Mouse (Mus musculus) adrenal gland, postnatal 14 days (tissue): Measurements from ENCODE around the gene Hivep3. TPM values are rescaled to one million over a fixed set of nuclear protein-coding genes. Genes with fewer than 3 reads are reported as not detected.

Experiments used
- DNase-seq: peaks from one replicate; pipeline ENCODE4 v3.0.0; 2021; ENCODE audit warnings: mixed read lengths
- total RNA-seq: library from RNA; stranded (reverse); gene quantifications from 2 replicates; pipeline ENCODE4 v1.2.3, GENCODE M21; 2021

The Hivep3 gene
- total RNA-seq, 1 experiment from 2014 or later: 9.4 TPM

DNA sequence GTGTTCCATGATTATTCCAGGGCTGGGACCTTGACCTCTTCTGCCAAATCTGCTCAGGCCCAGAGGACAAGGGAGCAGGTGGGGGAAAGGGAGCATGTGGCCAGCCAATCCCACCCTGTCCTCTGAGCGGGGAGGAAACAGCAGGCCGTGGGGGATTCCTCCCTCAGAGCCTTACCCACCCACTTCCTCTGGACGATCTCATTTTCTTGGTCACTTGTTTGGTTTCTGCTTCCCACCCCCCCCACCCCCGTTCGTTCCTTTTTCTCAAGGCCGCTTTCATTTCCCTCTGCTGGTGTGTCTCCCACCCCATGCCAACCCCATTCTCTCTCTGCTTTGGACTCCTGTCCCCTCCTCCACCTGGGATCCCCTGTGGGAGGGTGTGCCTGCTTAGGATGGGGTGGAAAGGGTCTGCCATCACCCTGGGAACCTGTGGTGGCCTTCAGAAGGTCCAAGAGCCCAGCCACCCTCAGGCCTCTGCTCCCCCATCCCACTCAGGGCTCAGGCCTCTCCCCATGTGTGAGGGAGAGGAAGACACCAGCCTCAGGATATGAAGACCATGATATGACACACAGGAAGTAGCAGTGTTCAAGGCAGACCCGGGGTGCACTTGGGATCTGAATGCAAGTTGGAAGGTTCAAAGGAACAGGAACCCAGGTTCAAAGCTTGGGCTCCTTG lies 244.4 kb downstream of the Hivep3 start:
- no peak for DNase-seq

DNA sequence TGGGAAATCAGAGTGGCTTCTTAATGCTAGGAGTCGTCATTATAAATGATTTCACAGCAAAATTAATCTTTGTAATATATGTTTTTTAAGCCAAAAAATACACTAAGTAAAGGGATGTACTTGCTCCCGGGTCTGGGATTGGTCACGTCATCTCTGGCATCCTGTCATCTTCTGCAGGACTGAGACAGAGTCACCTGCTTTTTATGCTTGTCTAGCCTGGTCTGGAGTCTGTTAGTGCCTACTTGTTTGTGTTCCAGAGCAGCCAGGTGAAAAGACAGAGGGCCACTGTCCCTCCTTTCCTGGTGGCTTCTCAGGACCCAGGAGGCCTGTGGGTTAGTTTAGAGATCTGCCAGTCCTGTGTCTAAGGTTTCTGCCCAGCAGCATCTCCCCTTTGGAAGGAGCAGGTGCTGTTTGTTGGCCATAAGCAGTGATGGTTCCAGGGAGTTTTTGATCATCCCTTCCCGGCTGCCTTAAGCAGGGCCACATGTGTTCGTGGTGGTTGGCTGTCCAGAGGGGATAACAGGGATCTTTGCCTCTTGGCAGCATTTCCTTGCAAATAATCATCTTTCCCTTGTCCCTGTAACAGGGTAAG lies 245.8 kb downstream of the Hivep3 start:
- DNase-seq: no peak

DNA sequence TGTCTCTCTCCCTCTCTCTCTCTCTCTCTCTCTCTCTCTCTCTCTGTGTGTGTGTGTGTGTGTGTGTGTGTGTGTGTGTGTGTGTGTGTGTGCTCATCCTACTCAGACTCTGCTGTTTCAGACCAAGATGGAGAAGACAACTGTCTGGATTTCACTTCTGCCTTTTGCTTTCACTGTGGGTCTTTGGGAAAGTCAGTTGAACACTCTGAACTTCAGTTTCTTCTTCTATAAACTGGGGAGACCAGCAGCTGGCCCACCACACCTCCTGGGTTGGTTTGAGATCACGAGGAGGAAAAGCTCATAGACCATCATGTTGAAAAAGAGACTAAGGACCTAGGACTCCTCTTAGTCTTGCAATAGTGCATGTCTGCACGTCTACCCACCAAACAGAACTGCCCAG lies 246.3 kb downstream of the Hivep3 start:
- DNase-seq: no peak

DNA sequence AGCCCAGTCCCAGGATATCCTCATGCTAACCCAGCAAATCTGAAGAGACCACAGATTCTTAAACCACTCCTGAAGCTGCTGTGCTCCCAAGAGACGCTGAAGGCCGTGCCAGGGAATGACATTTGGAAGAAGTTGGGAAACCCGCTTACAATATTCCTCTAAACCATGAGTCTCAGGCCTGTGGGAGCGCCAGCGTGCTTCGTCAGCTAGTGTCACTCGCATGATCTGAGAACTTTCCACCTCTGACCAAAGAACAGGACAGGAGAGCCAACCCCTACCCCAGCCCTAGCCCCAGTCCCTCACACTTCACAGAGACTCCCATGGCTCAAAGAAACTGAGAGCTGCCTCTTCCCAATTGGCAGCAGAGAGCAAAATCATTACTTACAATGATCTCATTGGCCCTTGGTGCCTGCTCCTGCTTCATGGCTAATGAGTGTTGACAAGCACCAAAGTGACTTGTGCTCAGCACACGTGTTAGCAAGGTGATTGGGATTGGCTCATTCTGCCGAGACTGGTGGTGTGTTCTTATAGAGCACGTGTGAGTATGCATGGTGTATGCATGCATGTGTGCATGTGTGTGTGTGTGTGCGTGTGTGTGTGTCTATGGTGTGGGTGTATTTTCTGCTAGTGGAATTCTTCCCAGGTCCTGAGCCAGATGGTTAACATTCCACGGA lies 247.6 kb downstream of the Hivep3 start:
- no peak for DNase-seq

DNA sequence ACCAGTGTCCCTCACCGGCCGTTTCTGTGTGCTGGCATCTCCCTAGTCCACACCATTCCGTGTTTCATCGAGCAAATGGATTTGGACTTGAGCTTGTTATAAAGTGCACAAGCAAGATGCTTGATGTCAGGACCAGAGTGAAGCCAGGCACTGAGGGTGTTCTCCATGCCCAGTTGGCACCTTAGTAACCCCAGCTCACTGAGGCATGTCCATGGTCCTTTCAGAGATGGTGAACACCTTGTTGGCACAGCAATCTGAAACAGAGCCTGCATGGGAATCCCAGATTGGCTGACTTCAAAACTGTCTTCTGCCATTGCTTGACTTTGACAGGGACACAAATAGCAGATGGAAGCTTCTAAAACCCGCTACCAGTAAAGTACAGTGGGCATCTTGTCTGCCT lies 252.5 kb downstream of the Hivep3 start:
- DNase-seq: no peak

DNA sequence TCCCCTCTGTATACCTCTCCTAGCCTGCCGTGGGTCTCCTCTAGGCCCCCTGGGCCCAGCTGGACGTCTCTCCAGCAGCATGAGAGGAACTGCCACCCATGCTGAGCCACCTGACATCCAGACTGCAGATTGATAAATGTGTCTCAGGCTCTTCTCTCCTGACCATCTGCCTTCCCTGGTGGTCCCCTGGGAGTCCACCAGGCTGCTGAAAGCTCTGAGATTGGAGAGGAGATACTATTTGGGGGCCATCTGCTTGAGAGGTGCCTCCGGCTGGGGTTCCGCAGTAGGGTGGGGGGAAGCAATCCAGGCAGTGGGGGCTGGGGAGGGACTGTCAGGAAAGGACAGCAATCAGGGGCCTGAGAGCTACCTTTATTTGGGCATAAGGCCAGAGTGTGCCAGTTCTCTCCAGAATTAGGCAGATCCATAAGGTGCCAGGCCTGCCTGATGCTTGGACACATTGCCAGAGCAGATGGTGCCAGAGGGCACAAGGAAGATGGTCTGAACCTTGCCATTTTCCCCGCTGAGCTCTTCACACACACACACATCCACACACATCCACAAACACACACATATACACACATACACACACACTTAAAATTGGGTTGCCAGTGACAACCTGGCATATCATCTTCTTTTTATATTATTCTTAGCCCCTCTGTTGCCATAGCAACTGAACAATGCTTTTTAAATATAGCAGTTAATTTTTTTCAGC lies 253.2 kb downstream of the Hivep3 start:
- no peak for DNase-seq

DNA sequence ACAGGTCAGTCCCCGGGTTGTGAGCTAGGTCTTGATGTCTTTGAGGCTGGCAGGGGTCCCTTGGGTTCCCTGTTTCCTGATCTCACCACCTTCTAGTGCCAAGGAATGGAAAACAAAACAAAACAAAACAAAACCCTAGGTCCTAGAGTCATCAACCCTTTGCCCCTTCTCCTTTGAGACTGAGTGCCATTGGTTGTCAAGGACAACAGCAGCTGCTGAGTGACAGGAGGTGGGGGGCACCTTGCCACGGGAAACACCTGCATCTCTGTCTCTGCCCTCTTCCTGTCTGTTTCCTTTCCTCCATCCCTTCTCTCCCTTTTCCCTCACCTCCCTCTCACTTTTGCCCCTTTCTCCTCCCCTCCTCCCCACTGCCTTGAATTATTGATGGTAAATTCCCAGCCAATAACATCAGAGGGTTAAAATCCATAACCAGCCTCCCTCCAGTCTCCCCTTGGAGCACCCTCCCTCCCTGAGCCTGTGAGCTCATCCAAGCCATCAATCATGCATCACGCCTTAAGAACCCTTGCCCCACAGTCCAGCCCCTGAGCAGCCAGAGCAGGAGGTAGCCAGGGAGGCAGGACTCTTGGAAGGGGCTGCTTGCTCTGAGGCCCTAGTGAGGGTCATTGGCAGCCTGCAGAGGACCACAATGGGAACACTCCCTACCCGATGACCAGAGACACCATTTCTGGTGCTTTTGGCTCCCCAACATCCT lies 253.9 kb downstream of the Hivep3 start:
- DNase-seq: no peak

DNA sequence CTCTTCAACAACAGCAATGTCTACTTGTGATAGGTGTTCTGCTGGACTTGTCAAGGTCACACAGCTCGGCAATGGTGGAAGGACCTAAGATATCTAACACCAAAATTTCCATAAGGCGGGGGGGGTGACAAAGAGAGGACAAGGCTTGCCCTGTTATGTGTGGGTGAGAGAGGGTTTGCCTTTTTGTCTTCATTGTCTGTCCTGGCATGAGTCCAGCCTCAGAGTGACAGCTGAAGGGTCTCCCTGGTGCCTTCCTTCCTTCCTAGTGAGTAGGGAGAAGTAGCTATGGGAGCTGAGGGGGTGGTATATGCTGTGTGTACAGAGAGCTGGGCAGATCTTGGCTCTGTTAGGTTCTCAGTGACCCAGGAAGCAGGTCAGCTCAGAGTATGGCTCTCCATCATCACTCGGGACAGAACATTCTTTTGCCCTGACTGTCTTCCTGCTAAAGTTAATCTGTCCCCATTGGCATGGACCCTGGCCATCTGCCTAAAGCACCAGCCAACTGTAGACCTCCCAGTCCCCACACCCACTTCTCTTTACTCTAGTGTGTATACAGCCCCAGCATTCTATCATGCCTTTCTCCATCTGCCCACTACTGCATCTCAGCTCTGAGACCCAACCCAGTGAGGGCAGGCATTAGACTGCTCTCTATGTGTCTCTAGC lies 255.6 kb downstream of the Hivep3 start:
- peak; percentile 31 for DNase-seq

DNA sequence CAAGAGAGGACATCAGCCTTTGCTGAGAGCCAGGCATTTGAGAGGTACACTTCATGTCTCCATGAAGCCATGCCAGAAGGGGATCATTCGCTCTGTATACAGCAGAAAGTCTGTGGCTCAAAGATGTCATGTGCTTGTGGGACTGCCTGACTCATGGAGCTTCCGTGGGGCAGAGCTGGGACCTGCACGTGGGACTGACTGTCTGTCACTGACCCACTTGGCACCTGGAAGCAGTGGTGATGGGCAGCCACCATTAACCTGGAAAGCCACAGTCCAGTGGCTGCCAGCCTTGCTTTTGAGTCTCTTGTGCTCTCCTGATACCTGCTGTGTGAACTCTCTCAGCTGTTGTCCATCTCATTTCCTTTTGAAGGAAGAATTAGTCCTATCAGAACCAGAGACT lies 256.8 kb downstream of the Hivep3 start:
- no peak for DNase-seq

DNA sequence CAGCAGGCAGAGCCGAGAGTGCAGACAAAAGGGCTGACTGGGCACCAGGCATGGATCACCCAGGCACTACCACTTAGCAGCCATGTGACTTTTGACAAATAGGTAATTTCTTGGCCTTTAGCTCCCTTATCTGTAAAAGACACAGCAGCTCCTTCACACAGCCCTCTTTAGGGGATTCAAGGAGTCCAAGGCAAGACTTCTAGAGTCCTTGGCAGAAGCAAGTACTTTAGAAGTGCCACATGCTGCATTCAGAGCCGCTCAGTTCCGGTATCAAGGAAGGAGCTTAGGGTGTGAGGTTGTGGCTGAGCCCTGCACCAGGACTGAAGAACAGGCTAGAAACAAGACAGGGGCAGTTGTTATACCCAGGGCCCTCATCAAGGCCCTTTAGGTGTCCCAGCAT lies 257.3 kb downstream of the Hivep3 start:
- DNase-seq: no peak

DNA sequence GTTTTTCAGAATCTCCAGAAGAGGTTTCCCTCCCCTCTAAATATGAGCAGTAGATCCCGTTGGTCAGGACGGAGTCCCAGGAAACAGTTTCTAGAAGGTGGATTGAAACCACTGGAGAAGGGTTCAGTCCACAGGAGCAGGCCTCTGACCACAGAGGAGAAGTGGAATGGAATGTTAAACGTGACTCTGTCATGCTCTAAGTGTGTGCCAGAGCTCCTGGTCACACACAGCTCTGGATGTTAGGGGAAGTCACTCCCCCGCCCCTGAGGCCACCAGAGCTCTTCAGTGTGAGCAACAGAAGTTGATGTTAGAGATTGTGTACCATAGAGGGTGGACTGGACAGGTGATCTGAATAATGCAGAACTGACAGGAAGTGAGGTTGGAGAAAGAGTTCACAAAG lies 258.2 kb downstream of the Hivep3 start:
- DNase-seq: no peak

DNA sequence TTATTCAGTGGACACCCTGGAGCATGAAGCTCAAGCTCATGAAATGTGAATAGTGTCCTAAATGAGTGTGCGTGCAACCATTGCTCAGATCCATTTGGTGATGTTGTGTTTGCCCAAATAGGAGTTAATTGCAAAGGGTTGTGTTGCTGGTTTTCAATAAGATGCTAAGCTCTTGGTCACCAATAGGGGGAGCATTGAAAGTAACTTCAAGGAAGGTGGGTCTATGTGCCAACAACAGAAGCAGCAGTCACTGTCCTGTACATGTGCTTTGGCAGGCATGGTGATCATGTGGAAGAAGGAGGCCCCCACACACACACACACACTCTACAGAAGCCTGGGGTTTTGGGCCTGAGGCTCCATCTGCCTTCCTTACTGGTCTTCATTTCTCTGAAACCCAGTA lies 262.8 kb downstream of the Hivep3 start:
- DNase-seq: no peak

DNA sequence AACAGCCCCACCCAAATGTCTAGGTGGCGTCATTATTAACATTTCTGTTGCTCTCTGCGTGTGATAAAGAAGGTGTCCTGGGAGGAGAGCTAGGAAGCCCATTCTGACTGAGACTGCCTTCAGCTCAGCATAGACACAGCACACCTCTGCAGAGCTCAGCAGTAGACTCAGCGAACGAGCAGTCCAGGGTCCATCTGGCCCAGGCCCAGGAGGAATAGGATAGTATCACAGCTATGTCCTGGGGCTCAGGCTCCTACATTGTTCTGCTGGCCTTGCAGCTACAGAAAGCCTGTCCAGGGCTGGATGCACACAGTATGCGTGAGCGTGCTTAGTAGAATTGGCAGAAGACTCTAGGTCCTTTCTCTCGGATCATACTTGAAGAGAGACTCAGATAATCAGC lies 263.8 kb downstream of the Hivep3 start:
- no peak for DNase-seq

DNA sequence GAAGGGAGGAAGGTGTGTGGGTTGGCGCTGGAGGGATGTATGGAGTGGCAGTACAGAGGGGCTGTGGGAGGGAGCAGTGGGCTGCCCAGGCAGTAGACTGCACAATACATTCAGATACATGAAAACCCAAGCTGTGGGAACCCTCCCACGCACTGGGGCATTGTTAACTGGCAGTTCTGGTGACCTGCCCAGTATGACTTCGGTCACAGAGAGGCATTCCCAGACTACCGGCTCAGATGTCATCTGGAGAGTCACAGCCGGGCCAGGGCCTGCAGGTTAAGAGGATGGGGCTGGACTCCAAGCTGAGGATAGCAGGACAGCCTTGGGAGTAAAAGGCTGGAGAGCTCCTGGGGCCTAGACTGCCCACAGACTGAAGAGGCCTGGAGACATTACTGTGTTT lies 265.3 kb downstream of the Hivep3 start:
- DNase-seq: no peak

DNA sequence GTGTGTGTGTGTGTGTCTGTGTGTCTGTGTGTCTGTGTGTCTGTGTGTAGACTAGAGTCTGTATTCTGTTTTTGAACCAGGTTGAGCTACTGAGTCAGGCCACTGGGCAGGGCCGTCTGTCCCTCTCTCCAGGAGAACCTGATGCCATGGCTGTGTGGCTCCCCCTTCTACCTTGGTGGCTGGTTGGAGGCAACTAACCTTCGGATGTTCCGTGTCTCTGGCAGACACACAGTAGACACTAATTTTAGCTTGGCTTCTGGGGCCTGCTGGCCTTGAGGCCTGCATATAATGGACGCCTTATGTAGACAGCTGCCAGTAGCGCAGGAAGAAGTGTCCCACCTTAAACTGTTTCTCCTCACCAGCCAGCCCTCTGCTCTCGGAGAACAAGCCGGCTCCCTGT lies 267.3 kb downstream of the Hivep3 start:
- no peak for DNase-seq

DNA sequence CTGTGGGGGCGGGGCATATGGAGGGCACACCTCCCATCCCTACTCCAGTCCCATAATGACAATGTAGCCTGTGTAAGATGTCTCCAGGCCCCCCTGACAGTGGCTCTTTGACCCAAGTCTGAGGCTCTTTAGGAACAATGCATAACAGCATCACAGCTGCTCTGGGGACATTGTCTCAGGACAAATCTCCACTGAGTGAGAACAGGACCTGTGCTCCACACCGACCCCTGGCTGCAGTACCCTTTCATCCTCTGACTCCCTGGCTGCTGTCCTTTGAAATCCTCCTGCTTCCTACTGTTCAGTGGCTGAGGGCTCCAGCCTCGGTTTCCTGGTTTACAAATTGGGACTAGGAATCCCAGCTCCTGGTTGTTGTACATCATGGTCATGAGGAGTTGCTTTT lies 269.4 kb downstream of the Hivep3 start:
- no peak for DNase-seq

DNA sequence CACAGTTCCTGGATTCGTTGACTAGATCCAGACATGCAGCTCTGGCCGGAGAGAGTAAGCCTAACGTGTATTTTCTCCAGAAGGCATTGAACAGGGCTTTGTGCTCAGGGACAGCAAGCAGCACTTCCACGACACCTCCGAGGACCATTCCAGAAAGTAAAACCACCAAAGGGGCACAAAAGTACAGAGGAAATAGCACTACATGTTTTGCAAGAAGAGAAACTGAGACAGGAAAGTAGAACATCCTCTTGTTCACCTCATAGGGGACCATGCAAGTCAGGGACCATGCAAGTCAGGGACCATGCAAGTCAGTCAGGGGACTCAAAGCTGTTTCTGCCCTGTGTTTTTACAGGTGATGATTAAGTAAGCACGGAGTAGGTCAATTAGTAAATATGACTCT lies 272.5 kb downstream of the Hivep3 start:
- DNase-seq: no peak

DNA sequence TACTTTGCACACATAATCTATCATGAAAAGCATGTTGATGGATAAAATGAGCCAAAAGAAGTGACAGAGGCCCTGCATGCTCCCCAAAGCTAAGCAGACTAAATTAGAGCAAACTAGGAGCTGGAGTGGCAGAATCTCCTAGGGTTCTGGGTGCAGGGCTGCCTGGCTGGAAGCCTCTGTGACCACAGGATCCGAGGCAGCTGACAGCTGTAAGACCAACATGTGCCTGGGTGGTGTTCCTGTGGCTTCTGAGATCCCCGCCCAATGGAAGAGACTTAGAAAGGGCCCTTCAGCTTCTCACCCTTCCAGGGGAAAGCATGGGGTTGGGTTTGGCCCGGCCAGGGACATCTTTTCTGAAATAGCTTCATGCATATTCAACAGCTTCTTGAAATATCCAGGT lies 274.3 kb downstream of the Hivep3 start:
- no peak for DNase-seq

DNA sequence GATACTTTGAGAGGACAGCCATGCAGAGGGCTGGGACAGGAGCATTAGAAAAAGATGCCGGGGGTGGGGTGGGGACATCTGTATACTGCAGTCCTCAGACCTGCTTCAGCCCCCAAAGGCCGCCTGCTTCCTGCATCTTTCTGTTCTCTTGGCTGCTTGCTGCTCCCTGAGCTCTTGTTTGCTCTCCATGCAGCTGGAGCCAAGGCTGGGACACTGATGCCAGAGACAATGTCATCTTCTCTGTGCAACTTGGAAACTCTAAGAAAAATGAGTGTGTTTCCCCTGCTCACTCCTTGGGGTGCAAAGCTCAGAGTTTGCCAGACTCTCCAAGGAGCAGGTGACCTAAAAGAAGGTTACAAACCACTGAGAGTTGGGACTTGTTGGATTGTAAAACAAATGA lies 275.6 kb downstream of the Hivep3 start:
- DNase-seq: no peak

DNA sequence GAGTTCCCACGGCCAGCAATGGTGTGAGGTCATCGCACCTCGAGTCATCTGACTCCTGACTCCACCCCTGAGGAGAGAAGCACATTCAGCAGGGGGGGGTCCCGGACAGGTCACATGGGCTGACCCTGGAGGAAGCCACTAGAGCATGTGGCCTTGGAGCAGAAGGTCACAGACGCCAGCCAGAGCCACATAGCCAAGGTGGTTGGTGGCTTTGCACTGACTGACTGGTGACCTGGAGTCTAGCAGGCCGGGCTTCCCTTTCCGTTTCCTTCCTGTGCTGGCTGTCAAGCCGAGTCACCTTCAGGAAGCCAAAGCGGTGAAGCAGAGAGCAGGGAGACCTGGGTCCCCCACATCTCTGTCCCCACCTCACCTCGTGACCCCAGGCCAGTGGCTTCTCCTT lies 278.2 kb downstream of the Hivep3 start:
- peak; percentile 63 for DNase-seq

DNA sequence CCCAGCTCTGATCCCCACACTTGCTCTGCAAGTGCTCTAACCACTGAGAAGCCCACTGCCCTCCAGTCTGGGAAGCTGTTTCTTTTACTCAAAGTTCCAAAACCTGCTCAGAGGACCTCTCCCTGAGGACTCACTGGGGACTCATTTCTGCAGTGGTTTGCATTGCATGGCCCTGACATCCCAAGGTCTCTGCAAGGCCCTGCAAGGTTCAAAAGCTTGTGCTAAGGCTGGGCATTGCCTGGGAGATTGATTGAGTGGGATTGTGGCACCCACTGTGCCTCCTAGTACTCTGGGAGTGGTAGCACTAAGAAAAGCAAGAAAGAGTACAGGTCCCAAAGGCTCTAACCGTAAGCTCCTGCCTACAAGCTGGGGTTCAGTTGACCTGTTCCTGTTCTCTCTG lies 279.3 kb downstream of the Hivep3 start:
- peak; percentile 38 for DNase-seq

DNA sequence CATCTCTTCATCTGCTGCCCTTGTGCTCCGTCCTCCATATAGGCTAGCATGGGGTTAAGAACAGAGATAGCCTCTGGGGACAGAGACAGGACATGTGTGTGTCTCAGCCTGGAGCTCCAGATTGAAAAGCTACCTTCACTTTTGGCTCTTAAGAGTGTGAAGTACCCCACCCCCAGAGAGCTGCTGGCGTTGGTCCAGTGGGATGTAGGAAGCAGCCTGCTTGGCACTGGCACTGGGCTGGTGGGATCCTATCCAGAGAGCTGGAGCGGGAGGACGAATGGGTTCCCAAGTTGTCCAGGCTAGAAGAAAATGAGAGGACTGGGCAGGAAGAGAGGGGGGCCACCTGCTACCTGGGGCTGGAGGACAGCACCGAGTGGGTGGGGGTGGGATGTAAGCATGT lies 284.8 kb downstream of the Hivep3 start:
- DNase-seq: no peak
